Mouse (Mus musculus): ENCODE results near the gene Sdr42e1.

GRCm38 (mm10) chr8:117684504-117684903 lies 11.0 kb upstream of the Sdr42e1 start:
- TF ChIP-seq POLR2A (IDR thresholded peaks at IDR 0.05; ENCODE audit: insufficient read depth, low read depth, low read length) (no peak), CTCF (IDR thresholded peaks at IDR 0.05) (no peak), EP300 (IDR thresholded peaks at IDR 0.05; ENCODE audit: insufficient read depth, low read depth, low read length) (no peak)

All from heart, adult 2 months (tissue).